Mouse (Mus musculus) forebrain, embryonic 11.5 days (tissue): Measurements from ENCODE around the gene Usp5. TPM values are rescaled to one million over a fixed set of nuclear protein-coding genes. Genes with fewer than 3 reads are reported as not detected.
A peak's percentile ranks its signal among the peaks of the same experiment; 100 is the strongest.

Source experiments
- ATAC-seq: fragments of 200-750 bp; cut with Nextera tagmentation; replicated peaks from 2 replicates; pipeline ENCODE4 v1.8.0; 2017; ENCODE audit warnings: moderate TSS enrichment; ENCODE audit not compliant: low FRiP score
- DNase-seq: peaks from one replicate; pipeline ENCODE4 v3.0.0-alpha.2; 2017; ENCODE audit warnings: low spot score
- H3K27ac ChIP-seq: fragments of 300-500 bp; sonication (generic); 2 replicates; pipeline ENCODE4 v1.5.1; 2014; ENCODE audit warnings: low read depth, low read length
- H3K27me3 ChIP-seq: fragments of 300-500 bp; sonication (generic); 2 replicates; pipeline ENCODE4 v1.6.1; 2014; ENCODE audit warnings: mild to moderate bottlenecking, low read length, mixed read lengths; ENCODE audit not compliant: control insufficient read depth, insufficient read depth
- H3K36me3 ChIP-seq: fragments of 300-500 bp; sonication (generic); 2 replicates; pipeline ENCODE4 v1.6.1; 2014; ENCODE audit warnings: mild to moderate bottlenecking, low read length, moderate library complexity, mixed read lengths; ENCODE audit not compliant: control insufficient read depth, insufficient read depth
- H3K4me1 ChIP-seq: fragments of 300-500 bp; sonication (generic); replicated peaks from 2 replicates; pipeline ENCODE4 v1.6.1; 2014; ENCODE audit warnings: low read length, mixed read lengths; ENCODE audit not compliant: control insufficient read depth, insufficient read depth
- H3K4me2 ChIP-seq: fragments of 300-500 bp; sonication (generic); 2 replicates; pipeline ENCODE4 v1.6.1; 2014; ENCODE audit warnings: low read depth, mild to moderate bottlenecking, low read length, moderate library complexity, mixed read lengths; ENCODE audit not compliant: severe bottlenecking
- H3K4me3 ChIP-seq: fragments of 300-500 bp; sonication (generic); 2 replicates; pipeline ENCODE4 v1.5.1; 2014; ENCODE audit warnings: low read depth, low read length
- H3K9ac ChIP-seq: fragments of 300-500 bp; sonication (generic); 2 replicates; pipeline ENCODE4 v1.6.1; 2014; ENCODE audit warnings: low read length
- H3K9me3 ChIP-seq: fragments of 300-500 bp; sonication (generic); 2 replicates; pipeline ENCODE4 v1.6.1; 2016; ENCODE audit warnings: low read length, mixed read lengths; ENCODE audit not compliant: control insufficient read depth
- WGBS: fragments of 180-500 bp; shearing (Covaris S2); extraction: QIAGEN DNeasy Blood & Tissue Kit; methylation state at CpG from one replicate; pipeline ENCODE4 v1.1.7; 2014; 5-methylcytosine and 5-hydroxymethylcytosine counted together
- polyA plus RNA-seq: library from polyadenylated mRNA; unstranded; fragments of >200 nt; fragmentation: Nextera tagmentation; extraction: Ambion mirVana; gene quantifications from 2 replicates; pipeline ENCODE4 v1.2.1, GENCODE M21; 2014

Usp5 gene
- polyA plus RNA-seq, 1 experiment from 2014 or later, result 182 TPM

DNA sequence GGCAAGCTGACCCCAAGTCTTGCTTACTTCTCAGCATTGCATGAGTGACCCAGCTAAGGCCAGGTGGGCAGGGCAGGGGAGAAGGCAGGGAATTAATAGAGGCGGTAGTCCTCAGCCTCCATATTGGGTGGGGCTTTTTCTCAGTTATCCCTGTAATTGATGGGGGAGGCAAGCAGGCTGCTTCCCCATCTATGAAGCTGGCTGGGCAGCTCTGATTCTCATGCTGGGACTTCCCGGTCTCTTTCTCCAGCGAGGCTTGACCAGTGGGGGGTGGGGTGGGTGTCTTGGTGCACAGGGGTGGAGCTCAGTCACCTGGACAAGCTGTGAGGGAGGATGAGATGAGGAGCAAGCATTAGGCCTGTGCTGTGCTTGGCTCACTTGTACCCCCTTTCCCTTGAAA lies 32.5 kb upstream of the Usp5 start:
- Histone ChIP-seq H3K4me3 (no peak overlapping the region), H3K27me3 (no peaks in the 10 kb centered on the region; the same call in none of the 2 replicates), H3K4me2 (no peak overlapping the region), H3K9me3 (no peaks in the 10 kb centered on the region), H3K4me1 (peaks cover 33% of the 10 kb centered on the region), H3K27ac (no peak overlapping the region), H3K36me3 (no peaks in the 10 kb centered on the region), H3K9ac (no peak overlapping the region)
- 37% methylated on average over 3 of the region's 3 CpGs for WGBS
- ATAC-seq, result no peak
- no peak for DNase-seq

DNA sequence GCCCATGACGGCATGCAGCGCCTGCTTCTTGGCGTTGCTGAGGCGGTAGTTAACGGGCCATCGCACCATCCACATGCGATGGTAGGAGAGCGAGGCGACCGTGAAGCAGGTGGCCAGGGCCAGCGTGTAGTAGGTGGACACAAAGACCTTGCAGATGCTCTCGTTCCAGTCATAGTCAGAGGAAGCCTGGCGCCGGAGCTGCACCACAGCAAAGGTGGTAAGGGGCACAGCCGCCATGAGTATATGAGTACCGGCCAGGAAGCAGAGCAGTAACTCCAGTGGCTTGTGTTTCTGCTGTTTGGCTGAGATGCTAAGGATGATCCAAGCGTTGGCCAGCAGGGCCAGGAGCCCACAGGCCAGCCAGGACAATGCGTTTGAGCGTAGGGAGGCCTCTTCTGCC lies 32.0 kb upstream of the Usp5 start:
- peaks cover 33% of the 10 kb centered on the region for H3K4me1 ChIP-seq
- no peaks in the 10 kb centered on the region for H3K9me3 ChIP-seq
- 78% methylated on average over 19 of the region's 19 CpGs for WGBS
- no peak overlapping the region for H3K9ac ChIP-seq
- no peak for DNase-seq
- H3K27me3 ChIP-seq, result no peaks in the 10 kb centered on the region; the same call in none of the 2 replicates
- no peaks in the 10 kb centered on the region for H3K36me3 ChIP-seq
- no peak overlapping the region for H3K27ac ChIP-seq
- H3K4me3 ChIP-seq, result no peak overlapping the region
- H3K4me2 ChIP-seq, result no peak overlapping the region
- no peak for ATAC-seq

DNA sequence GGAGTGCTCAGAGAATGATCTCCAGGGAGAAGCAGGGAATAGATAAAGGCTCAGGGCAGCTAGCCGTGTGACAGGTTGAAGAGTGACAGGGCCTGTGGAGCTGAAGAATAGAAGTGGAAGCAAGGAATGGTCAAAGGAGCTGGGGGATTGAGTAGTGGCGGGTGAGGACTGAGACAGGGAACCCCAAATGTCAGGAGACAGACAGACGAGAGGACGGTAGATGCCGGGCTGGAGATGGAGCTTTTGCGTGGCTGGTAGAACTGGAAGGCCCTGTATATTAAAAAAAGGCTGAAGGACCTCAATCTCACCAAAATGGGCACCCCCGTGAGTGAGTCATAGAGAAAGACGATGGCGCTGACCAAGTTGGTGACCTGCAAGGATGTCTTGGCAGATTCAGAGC lies 31.2 kb upstream of the Usp5 start:
- no peaks in the 10 kb centered on the region for H3K9me3 ChIP-seq
- no peak for ATAC-seq
- no peak overlapping the region for H3K4me3 ChIP-seq
- H3K36me3 ChIP-seq, result no peaks in the 10 kb centered on the region
- no peaks in the 10 kb centered on the region; the same call in none of the 2 replicates for H3K27me3 ChIP-seq
- DNase-seq, result no peak
- peaks cover 35% of the 10 kb centered on the region for H3K4me1 ChIP-seq
- no peak overlapping the region for H3K4me2 ChIP-seq
- H3K27ac ChIP-seq, result no peak overlapping the region
- 79% methylated on average over 9 of the region's 9 CpGs for WGBS
- no peak overlapping the region for H3K9ac ChIP-seq

DNA sequence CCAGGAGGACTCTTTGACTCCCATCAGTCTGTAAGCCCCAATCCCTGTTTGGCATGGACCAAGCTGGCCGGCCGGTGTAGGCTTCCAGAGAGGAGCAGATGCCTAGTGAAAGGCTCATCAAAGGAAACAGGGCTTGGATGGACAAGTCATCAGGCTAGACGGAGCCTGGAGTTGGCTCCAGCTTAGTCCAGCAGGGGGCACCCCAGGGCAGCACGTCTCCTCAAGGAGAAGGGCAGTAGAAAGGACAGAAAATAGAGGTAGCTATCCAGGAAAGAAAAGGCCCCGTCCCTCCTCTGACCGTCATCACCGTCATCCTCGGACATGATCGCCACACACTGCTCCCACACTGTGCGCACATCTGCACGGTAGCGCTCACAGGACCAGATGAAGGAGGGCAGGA lies 30.4 kb upstream of the Usp5 start:
- H3K27ac ChIP-seq, result no peak overlapping the region
- peaks cover 34% of the 10 kb centered on the region for H3K4me1 ChIP-seq
- no peaks in the 10 kb centered on the region; the same call in none of the 2 replicates for H3K27me3 ChIP-seq

DNA sequence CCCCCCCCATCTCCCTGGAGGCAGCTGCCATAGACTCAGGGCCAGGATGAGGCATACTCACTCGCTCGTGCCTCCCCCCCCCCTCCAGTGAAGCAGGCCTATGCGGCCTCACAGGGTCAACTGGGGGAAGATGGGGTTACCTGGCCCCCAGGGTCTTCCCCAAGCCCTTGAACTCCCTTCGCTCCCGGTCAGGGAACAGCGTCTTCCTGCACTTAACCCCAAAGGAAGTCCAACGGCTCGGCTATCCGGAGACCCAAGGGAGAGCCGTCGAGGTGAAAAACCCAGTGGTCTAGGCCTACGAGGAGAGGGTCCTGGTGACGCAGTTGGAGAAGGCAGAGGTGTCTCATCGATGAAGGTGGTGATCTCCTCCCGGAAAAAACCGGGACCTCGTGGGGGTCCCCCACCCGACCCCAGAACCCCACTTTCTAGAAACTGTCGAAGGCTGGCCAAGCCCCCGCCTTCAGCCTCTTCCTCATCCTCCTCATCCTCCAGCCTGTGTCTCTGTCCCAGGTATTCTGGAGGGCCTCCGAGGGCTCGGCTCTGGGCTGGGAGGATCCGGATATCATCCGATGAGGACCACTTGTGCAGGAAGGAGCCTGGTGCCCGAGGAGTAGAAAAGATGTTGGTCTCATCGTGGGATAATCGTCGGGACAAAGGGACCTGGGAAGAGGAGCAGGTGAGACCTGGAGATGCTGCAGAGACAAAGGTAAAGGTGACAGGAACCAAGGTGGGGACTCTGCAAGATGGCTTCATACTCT lies 29.5 kb upstream of the Usp5 start:
- peaks cover 28% of the 10 kb centered on the region for H3K4me1 ChIP-seq
- no peak overlapping the region for H3K4me2 ChIP-seq
- no peaks in the 10 kb centered on the region; the same call in none of the 2 replicates for H3K27me3 ChIP-seq
- H3K36me3 ChIP-seq, result no peaks in the 10 kb centered on the region; the same call in 1 of the 2 replicates
- no peak for DNase-seq
- no peak overlapping the region for H3K27ac ChIP-seq
- WGBS, result 78% methylated on average over 26 of the region's 28 CpGs
- no peak overlapping the region for H3K4me3 ChIP-seq
- no peak for ATAC-seq
- H3K9ac ChIP-seq, result no peak overlapping the region
- no peaks in the 10 kb centered on the region for H3K9me3 ChIP-seq

More for the DNA sequence above, 30.4 kb upstream of the Usp5 start:
- ATAC-seq (no peak), DNase-seq (peak; percentile 92)
- Histone ChIP-seq H3K36me3 (no peaks in the 10 kb centered on the region), H3K9ac (no peak overlapping the region; the same call in 1 of the 2 replicates), H3K4me2 (no peak overlapping the region), H3K4me3 (no peak overlapping the region), H3K9me3 (no peaks in the 10 kb centered on the region)
- 10% methylated on average over 12 of the region's 12 CpGs for WGBS

DNA sequence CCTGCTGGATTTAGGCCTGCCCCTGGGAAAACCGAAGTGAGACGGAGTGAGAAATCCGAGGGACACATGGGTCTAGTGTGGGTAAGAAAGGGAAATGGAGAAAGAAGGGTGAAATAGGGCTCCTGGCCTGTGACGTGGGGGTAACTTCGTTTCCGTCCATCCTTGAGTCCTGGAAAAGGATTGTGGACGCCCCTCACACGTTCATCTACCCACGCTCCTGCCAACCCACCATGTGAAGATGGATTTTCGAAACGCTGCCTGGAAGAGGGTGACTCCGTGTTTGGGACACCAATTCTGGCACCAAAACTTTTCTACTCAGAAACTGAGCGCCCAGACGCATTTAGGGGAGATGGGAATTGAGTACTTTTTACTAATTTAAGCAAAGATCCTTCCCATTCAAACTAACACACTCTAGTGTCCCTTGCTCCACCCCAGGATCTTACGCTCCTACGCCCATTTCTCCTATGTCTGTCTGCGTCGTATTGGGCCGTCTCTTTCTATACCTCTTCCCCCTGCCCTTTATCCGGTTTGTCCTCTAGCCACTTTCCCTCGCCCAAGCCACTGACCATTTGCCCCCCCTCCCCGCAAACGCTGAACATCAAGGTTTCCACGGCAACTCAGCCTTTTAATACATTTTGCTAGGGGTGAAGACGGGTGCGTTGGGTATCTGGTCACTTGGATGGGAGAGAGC lies 28.7 kb upstream of the Usp5 start:
- Histone ChIP-seq H3K27ac (no peak overlapping the region), H3K4me3 (peak overlapping the region; percentile 81), H3K4me1 (peaks cover 24% of the 10 kb centered on the region), H3K4me2 (peak overlapping the region; percentile 90), H3K9ac (peak overlapping the region; percentile 98), H3K9me3 (no peaks in the 10 kb centered on the region), H3K36me3 (no peaks in the 10 kb centered on the region; the same call in 1 of the 2 replicates), H3K27me3 (no peaks in the 10 kb centered on the region; the same call in none of the 2 replicates)
- ATAC-seq (no peak), DNase-seq (no peak)
- 24% methylated on average over 26 of the region's 26 CpGs for WGBS

DNA sequence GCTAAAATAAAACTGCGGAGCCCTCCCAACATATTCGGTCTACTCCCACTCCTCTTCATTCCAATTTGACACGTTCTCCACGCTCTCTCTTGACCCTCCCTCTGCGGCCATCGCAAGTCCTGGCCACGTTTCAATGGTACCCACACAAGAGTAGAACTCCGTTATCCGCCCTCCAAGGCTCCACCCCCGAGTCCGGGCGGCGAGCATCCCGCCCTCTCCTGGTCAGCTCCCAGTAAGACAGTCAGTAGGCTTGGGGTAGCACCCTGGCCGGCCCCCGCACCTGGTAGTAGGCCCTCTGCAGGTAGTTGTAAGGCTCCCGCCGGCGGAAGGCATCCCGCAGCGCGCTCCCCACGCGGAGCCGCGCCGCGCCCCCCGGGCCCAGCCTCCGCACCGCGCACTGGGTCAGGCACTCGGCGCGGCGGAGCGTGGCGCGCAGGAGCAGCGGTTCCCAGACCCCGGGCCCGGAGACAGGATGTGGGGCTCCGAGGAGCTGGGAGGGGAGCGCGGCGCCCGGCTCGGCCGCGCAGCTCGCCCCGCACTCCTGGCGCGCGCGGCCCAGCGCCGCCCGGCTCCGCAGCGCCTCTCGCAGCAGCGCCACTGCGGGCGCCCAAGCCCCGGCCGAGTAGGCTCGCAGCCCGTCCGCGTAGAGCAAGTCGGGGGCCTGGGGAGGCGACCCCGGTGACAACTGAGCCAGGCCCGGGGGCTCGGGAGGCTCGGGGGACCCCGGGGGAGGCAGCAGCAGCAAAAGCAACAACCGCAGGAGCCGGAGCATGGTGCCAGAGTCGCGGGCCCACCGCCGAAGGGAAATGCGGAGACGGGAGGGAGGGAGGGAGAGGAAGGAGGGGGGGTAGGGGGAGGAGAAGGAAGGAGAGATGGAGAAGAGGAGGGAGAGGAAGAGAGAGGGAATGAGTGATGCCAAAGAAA lies 27.9 kb upstream of the Usp5 start, which contains the start of gene P3h3:
TSS of gene P3h3 (minus strand) at position 837 of the 924 bp plus-strand sequence.
- DNase-seq, result peak; percentile 93
- Histone ChIP-seq H3K4me3 (peak within 1 kb of the TSS; percentile 81), H3K4me1 (peaks cover 23% of the 10 kb centered on the region), H3K36me3 (no peaks in the 10 kb centered on the region; the same call in 1 of the 2 replicates), H3K4me2 (peak within 1 kb of the TSS; percentile 90), H3K9me3 (no peaks in the 10 kb centered on the region), H3K27ac (peak within 1 kb of the TSS; percentile 88), H3K27me3 (no peaks in the 10 kb centered on the region; the same call in none of the 2 replicates), H3K9ac (peak within 1 kb of the TSS; percentile 98)
- peak; percentile 87 for ATAC-seq
- under 1% methylated on average over 85 of the region's 86 CpGs for WGBS

DNA sequence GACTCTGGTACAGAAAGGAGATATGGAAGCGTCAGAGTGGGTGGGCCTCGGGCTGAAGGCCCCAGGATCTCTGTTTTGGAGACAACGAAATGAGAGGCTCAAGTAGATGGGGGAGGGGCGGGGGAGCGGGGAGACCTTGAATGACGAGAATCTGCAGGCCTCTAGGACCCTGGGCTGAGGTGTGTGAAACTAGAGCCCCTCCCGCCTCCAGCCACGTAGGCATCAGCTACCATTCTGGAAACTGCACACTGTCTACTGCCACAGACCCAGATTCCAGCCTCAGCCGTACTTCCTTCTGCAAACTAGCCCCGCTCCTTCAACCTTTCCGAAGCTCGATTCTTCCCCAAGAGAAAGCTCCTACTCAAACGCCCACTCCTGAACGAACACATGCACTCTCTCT lies 27.0 kb upstream of the Usp5 start:
- H3K4me2 ChIP-seq, result peak overlapping the region; percentile 90
- H3K4me1 ChIP-seq, result peaks cover 18% of the 10 kb centered on the region
- H3K9me3 ChIP-seq, result no peaks in the 10 kb centered on the region
- H3K27me3 ChIP-seq, result no peaks in the 10 kb centered on the region; the same call in none of the 2 replicates
- no peaks in the 10 kb centered on the region; the same call in 1 of the 2 replicates for H3K36me3 ChIP-seq
- 5% methylated on average over 13 of the region's 14 CpGs for WGBS
- H3K9ac ChIP-seq, result peak overlapping the region; percentile 98
- ATAC-seq (peak; percentile 56), DNase-seq (peak; percentile 80)
- H3K4me3 ChIP-seq, result peak overlapping the region; percentile 81
- H3K27ac ChIP-seq, result no peak overlapping the region
